8 mouse cellular contexts compared by ENCODE assay signal in genomic region chr14:34660788-34661591, GRCm38 (mm10). TPM values are rescaled to one million over a fixed set of nuclear protein-coding genes. Genes with fewer than 3 reads are reported as not detected.
DNase-seq lines count a peak whose midpoint lies in the region; ATAC-seq and TF ChIP-seq lines count a peak whose summit lies in the region.

No protein-coding gene starts in this region.

- H3K27ac ChIP-seq in embryonic facial prominence, embryonic 12.5 days: no peak overlapping the region
- no peak overlapping the region for H3K27ac ChIP-seq in hindbrain, embryonic 12.5 days

- DNase-seq in lung, adult 2 months: peak; percentile 9
- no peak for DNase-seq in lung, postnatal 25 days (ENCODE audit: low spot score)
- peak; percentile 34 for DNase-seq in lung, postnatal 10 days
- DNase-seq in splenic B cell, adult 2 months (ENCODE audit: low read depth, low spot score): peak; percentile 11
- no peak for DNase-seq in ovary, postnatal 14 days (ENCODE audit: low spot score)
- DNase-seq in right cerebral cortex, postnatal 10 days (ENCODE audit: low spot score in 2 of 2): no peak

- 0 out of 2 replicates have a peak overlapping the region, but pooled peaks have one; percentile 4 for H3K9ac ChIP-seq in embryonic facial prominence, embryonic 12.5 days
- no peak overlapping the region for H3K9ac ChIP-seq in hindbrain, embryonic 12.5 days

- WGBS in lung, adult 2 months: 26% methylated on average over 22 of the region's 22 CpGs
- WGBS in embryonic facial prominence, embryonic 12.5 days: 10% methylated on average over 22 of the region's 22 CpGs
- 8% methylated on average over 22 of the region's 22 CpGs for WGBS in hindbrain, embryonic 12.5 days

- H3K4me1 ChIP-seq in lung, adult 2 months (ENCODE audit: control insufficient read depth, insufficient read depth, low read length): peaks cover 5% of the 10 kb centered on the region; the same call in 1 of the 2 replicates
- peaks cover 9% of the 10 kb centered on the region; the same call in 1 of the 2 replicates for H3K4me1 ChIP-seq in embryonic facial prominence, embryonic 12.5 days
- peaks cover 14% of the 10 kb centered on the region for H3K4me1 ChIP-seq in hindbrain, embryonic 12.5 days

- TF ChIP-seq CTCF in lung, adult 2 months (IDR thresholded peaks at IDR 0.05; ENCODE audit: insufficient read depth, low read length): no peak

- no peaks in the 10 kb centered on the region for H3K36me3 ChIP-seq in embryonic facial prominence, embryonic 12.5 days
- no peaks in the 10 kb centered on the region for H3K36me3 ChIP-seq in hindbrain, embryonic 12.5 days
- H3K36me3 ChIP-seq in splenic B cell, adult 2 months (ENCODE audit: control insufficient read depth, insufficient read depth, low read length, poor library complexity, severe bottlenecking): no peaks in the 10 kb centered on the region

- H3K4me2 ChIP-seq in embryonic facial prominence, embryonic 12.5 days (replicated peaks): peak overlapping the region; percentile 83
- peak overlapping the region; percentile 68 for H3K4me2 ChIP-seq in hindbrain, embryonic 12.5 days (replicated peaks)

- H3K9me3 ChIP-seq in embryonic facial prominence, embryonic 12.5 days: no peaks in the 10 kb centered on the region
- H3K9me3 ChIP-seq in hindbrain, embryonic 12.5 days (replicated peaks): 0 out of 2 replicates have a peak, but pooled peaks cover 8% of the 10 kb centered on the region

- TF ChIP-seq POLR2A in lung, adult 2 months (IDR thresholded peaks at IDR 0.05; ENCODE audit: borderline replicate concordance, extremely low read depth, low read depth, low read length): no peak

- peaks cover 49% of the 10 kb centered on the region for H3K27me3 ChIP-seq in embryonic facial prominence, embryonic 12.5 days
- peaks cover 56% of the 10 kb centered on the region for H3K27me3 ChIP-seq in hindbrain, embryonic 12.5 days
- peaks cover 3% of the 10 kb centered on the region for H3K27me3 ChIP-seq in splenic B cell, adult 2 months (ENCODE audit: control insufficient read depth, insufficient read depth, low read length, poor library complexity, severe bottlenecking)

- H3K4me3 ChIP-seq in lung, adult 2 months (replicated peaks; ENCODE audit: extremely low read depth, low read depth, low read length): peak overlapping the region; percentile 6
- H3K4me3 ChIP-seq in embryonic facial prominence, embryonic 12.5 days: peak overlapping the region; percentile 45
- peak overlapping the region; percentile 39 for H3K4me3 ChIP-seq in hindbrain, embryonic 12.5 days

- no peak for ATAC-seq in embryonic facial prominence, embryonic 12.5 days (ENCODE audit: insufficient number of reproducible peaks, insufficient read depth, low FRiP score, low TSS enrichment)
- ATAC-seq in hindbrain, embryonic 12.5 days (ENCODE audit: low FRiP score): no peak

RNA-seq across cellular contexts. Expression of gene Wapl, which starts 12.7 kb away (rescaled TPM):
- 9.3 and 23.0 TPM in 2 replicates for polyA plus RNA-seq in lung, adult 2 months (2012; rRNA removed)
- 33.1 and 36.1 TPM in 2 replicates for polyA plus RNA-seq in embryonic facial prominence, embryonic 12.5 days (2016; fragmentation: Nextera tagmentation; extraction: Ambion mirVana)
- polyA plus RNA-seq in hindbrain, embryonic 12.5 days (2016; fragmentation: Nextera tagmentation; extraction: Ambion mirVana): 35.1 and 35.4 TPM in 2 replicates

Comparison
In these comparisons a context has a peak if more than half of its experiments do, and no peak if none do; other contexts are left out.
1. DNase-seq: peak in lung, adult 2 months (single experiment), lung, postnatal 10 days (single experiment) and splenic B cell, adult 2 months (single experiment); none in lung, postnatal 25 days (single experiment), ovary, postnatal 14 days (single experiment) and right cerebral cortex, postnatal 10 days (0 of 2).
2. Peak in every context shown above with its lines, with median percentiles within 50 percentile points of each other: H3K4me3 ChIP-seq.